Mouse (Mus musculus) common myeloid progenitor, adult 5-6 weeks (primary cell): ENCODE results near the gene Piezo1. TPM values are rescaled to one million over a fixed set of nuclear protein-coding genes. Genes with fewer than 3 reads are reported as not detected.

ENCODE experiments used
- ATAC-seq: replicated peaks from 2 replicates; pipeline ENCODE4 v1.8.0; 2016; ENCODE audit warnings: low read depth, mild to moderate bottlenecking, moderate TSS enrichment, inconsistent platforms; ENCODE audit not compliant: poor library complexity, severe bottlenecking
- total RNA-seq: library from RNA; stranded (forward); fragments of 200-1000, 187-1606 nt; gene quantifications from 2 replicates; pipeline ENCODE4 v1.2.3, GENCODE M21; 2017

Gene Piezo1
- total RNA-seq, 1 experiment from 2014 or later, result 22.3 TPM

DNA sequence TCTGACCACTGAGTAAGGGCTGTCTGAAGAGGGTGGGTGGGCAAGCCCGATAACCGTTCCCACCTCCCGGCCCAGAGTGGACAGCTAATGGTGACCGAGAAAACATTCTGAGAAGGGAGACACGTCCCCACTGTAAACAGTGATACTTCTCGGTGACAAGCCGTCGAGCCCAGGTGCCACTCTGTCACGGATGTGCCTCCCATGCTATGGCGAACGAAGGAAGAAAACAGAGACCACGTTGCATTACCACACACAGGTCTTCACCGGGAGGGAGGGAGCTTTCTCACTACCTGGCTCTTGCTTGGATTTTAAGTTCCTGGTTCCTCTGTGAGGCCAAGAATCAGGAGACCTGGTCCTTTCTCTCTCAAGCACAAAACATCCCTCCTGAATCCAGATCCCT, 2.8 kb downstream of the Piezo1 start:
- no peak for ATAC-seq

DNA sequence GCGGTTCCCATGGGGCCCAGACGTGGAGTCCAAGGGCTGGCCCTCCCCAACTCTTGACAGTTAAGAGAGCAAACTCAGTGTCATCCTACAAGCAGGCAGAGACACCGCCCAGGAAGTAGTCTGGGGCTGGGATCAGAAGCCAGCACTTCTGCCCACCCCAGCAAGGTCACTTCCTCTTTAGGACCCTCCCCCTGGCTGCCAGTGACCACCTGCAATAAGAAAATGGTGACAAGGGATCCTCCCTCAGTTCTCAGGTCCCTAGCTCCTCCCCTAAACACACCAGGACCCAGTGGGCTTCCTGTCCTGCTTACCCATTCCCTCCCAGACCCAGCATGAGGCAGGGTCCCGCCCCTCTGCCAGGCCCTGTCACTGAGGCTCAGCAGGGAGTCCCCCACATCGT, 3.3 kb downstream of the Piezo1 start:
- ATAC-seq, result peak; percentile 78

DNA sequence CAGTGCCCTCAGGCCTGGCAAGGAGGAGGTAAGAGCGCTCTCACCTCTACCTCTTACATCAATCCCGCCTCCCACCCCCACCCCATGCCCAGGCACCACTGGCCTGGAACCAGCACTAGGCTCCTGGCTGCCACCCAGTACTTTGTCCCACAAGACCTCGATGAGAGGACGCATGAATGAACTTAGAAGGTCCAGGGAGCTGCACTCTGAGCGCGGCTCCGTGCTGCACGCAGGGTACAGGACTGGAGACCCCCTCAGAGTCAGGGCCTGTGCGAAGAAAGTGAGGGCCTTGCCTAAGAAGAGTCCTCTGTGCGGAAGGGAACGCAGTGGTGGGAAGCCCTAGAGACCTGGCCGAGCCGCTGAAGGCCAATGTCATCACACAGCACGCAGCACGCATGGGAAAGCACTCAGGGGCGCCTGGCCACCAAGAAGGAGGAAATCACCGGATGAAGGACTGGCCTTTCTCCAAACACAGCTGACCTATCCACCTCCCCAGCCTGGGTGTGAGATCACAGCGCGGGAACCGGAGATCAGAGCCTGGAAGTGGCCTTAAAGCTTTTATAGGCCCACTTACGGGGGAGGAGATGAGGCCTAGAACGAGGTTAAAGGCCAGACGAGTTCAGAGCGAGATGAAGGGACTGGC, 4.2 kb downstream of the Piezo1 start:
- ATAC-seq, result no peak

DNA sequence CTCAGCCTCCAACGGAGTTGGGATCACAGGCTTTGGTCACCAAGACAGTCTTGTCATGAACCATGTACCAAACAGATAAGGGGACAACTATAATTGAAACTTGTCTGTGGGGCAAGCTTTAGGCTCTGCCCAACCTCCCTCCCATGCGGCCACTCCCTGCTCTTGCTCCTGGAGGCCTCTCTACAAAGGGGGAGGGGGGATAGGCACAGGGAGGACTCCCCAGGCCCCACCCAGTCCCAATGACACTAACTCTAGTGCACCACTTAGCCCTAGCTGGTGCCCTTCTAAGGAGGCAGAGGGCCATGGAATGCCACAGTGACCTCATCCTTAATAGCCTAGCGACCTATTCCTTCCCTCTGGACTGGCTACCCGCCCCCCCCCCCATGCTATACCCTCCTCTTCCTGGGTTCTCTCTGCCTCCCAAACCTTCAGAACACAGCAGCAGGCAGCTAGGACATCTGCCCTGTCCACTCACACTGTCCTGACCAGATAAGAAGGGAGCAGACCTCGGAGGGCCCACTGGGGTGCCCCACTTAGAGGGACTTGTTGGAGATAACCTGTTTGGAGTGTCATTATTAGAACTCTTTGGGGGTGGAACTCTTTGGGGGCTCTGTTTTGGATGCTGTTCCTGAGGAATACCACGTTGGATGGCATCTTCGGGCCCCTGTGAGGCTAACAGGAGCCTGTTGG, 4.9 kb downstream of the Piezo1 start:
- ATAC-seq, result no peak; the same call in 1 of the 2 replicates

DNA sequence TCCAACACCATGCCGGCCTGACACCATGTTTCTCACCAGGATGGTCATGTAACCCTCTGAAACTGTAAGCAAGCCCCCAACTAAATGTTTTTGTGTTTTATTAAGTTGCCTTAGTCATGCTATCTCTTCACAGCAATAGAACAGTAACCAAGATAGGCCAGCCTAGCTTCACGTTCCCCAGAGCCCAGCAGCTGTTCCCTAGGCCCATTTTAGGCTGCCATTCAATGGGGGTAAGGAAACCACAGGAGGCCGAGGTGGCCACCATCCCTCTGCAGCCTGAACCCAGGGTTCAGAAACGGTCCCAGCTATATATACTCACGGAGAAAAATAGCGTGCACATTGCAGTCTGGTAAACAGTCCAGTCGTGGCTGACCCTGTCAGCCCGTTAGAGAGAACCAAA, 7.0 kb downstream of the Piezo1 start:
- no peak for ATAC-seq

DNA sequence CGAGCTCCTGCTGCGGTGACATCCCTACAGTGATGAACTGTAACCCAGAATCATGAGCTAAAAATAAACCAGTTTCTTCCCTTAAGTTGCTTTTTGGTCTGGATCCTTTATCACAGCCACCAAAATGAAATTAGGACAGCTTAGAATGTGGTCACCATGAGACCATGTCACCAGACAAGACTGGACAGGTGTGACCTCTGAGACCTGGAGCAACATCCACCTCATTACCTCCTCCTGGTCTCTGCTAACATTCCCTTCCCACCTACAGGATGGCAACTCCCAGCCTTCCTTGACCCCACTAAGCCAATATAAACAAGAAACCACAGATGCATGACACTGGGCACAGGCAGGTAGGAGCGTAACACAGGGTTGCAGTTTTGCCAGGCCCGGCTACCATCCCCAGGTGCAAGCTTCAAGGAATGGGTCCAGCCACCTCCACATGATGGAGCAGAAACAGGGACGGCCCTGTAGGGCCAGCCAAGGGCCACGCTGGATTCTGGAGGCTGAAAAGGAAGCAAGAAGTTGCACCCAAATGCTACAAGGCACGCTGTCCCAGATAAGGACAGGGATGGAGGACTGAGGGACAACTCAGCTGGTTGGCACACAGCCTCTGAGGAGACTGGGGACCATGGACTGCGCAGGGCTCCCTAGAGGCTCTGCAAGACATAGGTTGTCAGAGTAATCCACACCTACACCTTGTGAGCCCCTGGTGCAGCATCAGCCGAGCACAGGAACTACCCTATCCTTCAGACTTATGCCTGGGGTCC, 12.6 kb downstream of the Piezo1 start:
- ATAC-seq, result no peak

DNA sequence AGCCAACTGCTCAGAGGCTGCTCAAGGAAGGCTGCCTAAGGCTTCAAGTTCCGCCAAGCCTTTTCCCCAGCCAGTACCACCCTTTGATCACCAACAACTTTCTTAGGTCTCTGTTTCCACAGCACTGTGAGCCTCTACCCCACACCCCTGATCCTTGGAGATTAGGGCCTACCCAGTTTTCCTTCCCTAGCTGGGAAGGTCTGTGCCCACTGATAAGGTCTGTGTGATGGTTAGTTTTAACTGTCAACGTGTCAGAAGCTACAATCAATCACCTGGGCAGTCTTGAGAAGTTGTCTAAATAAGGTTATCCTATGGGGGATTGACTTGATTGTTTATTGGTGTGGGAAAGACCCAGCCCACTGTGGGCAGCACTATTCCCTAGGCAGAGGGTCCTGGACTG, 13.3 kb downstream of the Piezo1 start:
- ATAC-seq, result peak; percentile 74

DNA sequence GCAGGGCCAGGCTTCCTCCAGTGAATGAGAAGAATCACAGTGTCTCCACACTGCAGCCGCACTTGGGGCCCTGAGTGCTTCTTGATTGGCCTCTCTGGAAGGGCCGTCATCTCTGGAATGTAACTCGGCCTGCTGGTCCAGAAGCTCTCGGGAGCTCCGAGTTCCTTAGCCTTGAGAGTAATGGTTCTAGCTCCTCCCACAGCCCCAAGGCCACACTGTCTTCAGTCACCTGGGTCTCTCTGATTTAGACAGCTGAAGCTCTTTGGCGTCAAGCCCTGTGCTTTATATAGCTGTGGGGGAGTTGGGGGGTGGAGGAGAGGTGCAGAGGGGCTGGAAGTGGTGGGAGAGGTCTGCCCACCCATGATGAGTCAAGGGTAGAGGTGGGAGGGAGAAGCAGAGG, 14.1 kb downstream of the Piezo1 start:
- no peak for ATAC-seq

DNA sequence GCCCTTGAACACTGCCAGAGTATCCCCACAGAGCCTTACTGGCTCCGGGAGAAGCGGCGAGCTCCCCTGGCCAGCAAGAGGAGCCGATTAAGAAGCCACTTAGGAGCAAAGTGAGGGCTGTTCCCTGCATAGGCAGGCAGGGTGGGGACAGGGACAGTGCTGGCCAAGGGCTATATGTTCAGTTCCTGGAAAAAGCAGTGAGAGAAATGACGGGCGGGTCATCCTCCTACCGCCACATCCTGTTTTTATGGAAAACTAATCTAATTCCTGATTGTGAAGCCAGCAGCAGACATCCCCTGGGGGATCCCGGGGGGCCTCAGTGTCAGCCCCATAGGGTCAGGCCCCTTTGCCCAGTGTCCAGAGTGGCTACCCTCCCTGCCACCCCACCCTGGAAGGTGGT, 19.8 kb downstream of the Piezo1 start:
- ATAC-seq, result no peak

DNA sequence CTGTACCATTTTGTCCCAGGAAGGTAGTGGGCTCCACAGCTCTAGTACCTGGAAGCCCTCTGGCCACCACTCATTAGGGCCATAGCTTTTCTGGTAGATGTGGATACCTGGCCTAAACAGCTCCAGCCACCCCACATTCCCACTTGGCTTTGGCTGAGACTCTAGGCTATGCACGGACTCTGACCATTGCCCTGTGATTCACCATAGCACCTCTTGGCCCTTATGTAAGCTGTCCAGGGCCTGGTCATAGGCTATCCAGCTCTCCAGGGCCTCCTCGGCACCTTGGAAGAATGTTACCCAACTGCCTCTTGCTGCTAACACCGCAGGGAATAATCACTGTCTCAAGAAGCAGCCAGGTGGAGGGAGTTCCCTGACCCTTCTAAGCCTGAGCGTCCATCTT, 22.0 kb downstream of the Piezo1 start:
- ATAC-seq, result no peak

DNA sequence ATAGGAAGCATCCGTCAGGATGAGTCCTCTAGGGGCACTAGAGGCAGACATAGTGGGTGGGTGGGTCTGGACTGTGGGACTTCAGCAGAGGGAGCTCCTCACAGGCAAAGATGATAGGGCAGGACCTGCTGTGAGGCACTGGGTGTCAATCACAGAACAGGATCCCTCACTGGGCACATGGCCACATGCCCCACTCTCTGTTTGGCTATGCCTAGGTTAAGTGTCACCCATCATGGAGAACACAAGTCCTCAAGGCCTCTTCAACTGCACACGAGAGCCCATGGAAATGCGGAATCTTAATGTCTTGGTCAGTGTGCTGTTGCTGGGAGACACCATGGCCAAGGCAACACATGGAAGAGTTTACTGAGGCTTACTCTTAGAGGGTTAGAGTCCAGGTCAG, 23.2 kb downstream of the Piezo1 start:
- ATAC-seq, result no peak

DNA sequence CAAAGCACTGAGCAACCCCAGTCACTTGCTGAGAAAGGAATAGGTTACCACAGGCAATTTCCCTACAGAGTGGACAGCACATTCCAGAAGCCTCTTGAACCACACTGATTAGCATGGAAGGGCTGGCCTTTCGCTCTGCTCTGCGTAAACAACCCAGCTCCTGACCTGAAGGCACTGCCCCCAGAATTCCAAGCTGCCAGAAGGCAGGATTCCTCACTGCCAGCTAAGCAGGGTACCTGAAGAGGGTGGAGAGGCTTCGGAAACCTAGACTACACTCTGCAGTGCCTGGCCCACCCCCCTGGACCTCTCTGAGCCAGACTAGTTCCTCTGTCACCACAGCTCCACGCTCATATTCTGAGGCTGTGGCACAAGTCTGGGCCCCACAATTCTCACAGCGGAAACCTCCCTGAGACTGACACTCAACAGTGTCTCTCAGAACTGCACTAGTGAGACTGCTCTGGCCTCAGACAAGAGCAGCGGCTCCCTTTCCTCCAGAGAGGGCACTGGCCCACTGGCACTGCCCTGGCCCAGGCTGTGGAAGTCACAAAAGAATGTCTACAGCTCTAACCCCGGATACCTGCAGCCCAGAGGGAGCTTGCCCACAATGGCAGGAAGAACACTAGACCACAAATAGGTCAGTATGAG, 24.5 kb downstream of the Piezo1 start:
- ATAC-seq, result no peak

DNA sequence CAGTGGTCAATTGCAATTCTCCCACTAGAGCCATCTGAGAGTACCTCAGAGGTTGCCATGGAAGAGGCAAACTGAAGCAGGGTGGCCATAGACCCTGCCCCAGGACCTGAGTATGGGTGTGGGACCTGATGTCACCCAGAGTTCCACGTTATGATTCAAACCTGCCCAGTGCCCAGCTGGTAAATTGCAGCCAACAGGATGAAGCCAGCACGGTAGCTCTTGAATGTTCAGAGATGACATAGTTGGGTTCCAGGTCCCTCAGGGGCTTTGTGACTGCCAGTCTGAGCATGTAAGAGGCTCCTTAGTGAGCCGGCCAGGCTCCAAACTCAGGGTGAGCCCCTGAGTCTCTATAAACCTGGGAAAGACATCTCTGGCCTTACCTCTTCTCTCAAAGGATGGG, 25.0 kb downstream of the Piezo1 start:
- no peak for ATAC-seq

DNA sequence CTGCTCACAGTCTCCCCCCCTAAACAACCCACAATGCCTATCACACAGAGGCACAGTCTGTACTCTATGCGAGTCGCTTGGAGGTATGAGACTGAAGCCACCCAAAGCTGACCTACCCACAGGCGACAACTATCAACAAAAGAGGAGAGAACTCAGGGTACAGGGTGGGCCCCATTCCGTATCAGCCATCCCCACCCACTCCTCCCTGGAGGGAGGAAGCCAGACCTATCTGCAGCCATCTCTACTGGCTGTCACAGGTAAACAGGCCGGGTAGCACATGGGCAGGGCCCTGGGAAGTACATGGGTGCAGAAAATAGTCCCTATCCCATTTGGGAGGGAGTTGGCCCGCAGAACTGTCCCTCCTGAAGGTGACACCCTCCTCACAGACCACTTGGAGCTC, 26.1 kb downstream of the Piezo1 start:
- no peak for ATAC-seq

DNA sequence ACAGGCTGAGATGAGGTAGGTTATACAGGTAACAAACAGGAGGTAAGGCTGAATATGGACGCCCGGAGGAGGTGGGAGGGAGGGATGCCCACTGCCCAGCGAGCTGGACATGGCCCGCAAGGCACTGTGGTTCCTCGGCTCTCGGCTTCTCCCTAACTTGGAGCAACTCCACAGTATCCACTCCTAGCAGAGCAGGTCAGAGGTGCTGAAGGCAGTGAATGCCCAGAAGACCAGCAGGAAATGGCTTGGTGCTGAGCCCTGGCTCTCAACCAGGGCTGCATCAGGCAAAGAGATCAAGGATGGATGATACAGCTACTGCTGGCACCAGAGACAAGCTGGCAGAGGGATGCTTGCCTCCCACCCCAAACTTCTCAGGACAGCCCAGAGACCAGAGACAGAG, 26.6 kb downstream of the Piezo1 start:
- no peak for ATAC-seq

DNA sequence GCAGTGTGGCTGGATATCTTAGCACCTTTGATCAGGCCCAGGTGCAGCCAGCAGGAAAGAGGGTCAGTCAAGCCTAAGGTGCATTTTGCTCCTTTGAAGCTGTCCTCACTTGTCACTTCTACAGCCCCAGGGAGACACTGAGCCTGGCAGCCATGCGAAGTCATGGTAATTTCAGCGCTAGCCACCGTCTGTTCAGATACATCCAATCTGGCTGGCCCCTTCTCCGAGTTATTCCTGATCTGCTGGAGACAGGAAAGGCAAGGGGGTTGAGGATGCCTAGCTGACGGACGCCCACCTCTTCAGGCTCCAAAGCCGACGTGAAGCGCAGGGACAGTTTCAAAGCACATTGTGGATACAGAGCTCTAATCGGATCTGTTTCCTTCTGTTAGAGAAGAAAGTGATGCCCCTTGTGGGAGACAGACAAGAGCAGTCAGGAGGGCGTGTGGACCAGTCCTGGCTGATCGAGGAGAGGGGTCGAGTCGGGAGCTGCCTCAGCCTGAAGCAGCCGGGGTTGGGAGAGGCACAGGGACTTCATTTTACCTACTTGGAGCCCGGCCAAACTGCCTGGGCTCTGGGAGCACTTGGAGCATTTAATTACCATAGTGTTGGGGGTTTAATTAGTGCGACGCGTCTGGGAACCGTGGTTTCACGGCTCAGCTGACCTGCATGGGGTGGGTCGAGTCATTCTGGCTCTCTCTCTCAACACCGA, 27.3 kb downstream of the Piezo1 start:
- no peak for ATAC-seq

DNA sequence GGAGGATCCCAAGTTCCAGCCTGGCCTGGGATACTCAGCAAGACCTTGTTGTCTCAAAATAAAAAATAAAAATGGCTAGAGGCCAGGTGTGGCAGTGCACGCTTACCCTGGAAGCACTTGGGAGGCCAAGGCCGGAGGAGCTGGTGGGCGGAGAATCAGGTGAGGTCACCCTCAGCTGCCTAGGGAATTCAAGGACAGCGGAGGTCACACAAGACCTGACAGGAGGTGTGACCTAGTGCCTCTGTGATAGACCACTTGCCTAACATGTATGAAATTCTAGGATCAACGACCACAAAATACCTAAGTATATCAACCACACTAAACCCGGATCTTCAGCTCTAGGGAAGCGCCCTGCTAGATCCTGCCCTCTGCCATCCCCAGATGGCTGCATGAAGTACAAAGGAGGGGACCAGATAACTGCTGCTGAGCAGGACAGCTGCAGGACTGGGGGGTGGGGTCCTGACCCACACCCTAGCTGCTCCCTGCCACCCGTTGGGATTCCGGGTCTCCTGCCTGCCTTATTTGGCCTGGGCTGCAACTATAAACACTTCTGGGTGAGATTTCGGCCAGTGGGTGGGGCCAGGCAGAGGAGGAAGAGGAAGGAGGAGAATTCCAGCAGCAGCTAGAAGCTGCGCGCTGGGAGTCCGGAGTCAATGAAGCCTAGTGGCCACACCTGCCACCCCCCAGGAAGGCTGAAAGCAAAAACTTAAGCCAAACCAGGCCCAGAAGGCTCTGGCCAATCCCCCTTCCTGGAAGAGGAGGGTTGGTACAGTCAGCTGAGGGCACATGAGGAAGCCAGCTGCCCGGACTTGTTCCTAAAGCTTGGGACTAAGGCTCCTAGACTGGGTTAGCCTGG, 28.1 kb downstream of the Piezo1 start:
- no peak for ATAC-seq

DNA sequence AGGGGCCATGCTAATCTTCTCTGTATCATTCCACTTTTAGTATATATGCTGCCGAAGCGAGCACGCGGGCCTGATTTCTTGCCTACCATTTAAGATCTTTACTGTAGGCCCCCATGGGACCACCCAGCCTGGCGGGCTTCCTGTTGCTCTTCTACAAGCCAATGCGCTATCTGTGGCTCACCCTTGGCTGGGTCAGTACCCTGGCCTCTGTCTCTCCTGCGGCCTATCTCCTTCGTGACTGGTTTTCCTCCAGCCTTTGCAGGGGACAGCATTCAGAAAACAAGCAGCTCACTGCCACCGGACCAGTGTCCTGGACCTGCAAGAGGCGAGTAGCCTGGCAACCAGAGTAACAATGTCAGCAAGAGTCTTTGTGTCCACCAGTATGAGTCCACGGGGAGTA, 30.5 kb downstream of the Piezo1 start:
- no peak for ATAC-seq

DNA sequence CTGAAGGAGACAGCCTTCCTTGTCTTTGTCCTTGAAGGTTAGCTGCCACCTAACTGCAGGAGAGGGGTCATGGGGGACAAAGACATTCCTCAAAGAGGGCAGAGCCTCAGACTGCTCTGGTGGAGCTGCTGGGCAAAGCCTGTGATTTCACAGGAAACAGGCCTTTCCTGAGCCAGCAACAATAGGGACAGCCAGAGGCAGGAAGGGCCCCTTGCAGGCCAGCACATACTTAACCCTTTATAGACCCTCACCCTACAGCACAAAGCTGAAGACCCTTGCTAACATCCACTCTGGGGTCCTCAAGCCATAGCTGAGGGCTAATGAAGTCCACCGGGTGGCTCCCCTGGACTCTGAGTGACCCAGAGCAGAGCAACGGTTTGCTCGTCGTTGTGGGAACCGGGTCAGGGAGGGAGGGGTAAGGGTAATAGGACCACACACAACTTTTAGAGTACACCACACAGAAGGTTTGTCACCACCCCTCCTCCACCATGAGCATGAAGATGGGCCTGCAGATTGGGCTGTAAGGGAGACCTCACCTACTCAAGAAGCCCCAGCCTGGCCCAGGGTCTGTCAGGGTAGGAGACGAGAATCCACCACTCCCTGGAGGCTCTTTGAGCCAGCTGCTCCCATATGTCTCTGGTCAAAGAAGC, 33.5 kb downstream of the Piezo1 start:
- ATAC-seq, result no peak
